Comparison of ENCODE assay signal across 25 mouse cellular contexts in the genomic region with DNA sequence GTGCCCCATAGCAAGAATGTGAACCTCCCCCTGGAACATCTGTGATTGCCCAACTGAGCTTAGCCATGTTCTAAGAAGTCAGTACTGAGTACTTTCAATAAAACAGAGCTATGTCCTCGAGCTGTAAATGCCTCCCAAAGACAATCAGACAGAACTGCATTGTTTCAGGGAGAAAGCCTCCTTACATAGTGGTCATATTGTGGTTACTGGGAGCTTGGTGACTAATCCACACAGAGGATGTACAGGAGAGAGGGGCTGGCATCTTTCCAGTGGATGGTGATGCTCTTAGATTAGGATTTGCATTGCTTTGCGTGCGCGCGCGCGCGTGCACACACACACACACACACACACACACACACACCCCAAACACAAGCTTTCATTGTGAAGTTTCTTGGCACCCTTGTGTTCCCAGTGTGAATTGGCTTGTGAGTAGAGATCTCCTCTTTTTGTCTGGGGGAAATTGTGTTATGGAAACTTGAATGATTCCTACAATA.
DNase-seq lines count a peak whose midpoint lies in the region; ATAC-seq and TF ChIP-seq lines count a peak whose summit lies in the region.
"Had no signal": no experiment of that assay in that cellular context is flagged by ENCODE, and none has a peak within 500 bp of the region (broad histone marks: within the 10 kb centered on the region; RNA-seq: fewer than 3 reads in every experiment).

No protein-coding gene starts in this region.

- no peak overlapping the region for H3K4me3 ChIP-seq in hindbrain, postnatal 0 days (ENCODE audit: low read length)
- H3K4me3 ChIP-seq in hindbrain, embryonic 11.5 days (ENCODE audit: low read depth, low read length) = no peak overlapping the region
- no peak overlapping the region for H3K4me3 ChIP-seq in midbrain, postnatal 0 days (ENCODE audit: low read depth, low read length)
- no peak overlapping the region for H3K4me3 ChIP-seq in midbrain, embryonic 14.5 days (replicated peaks; ENCODE audit: low read depth, low read length)
- H3K4me3 ChIP-seq in C2C12 (ENCODE audit: insufficient read depth, poor library complexity, severe bottlenecking) = no peak overlapping the region
- no peak overlapping the region for H3K4me3 ChIP-seq in embryonic fibroblast, embryonic 13.5 days (ENCODE audit: insufficient read depth, low read length)
- H3K4me3 ChIP-seq: embryonic facial prominence, embryonic 15.5 days; forebrain, embryonic 15.5 days; heart, adult 2 months; heart, embryonic 15.5 days; hindbrain, embryonic 12.5 days; limb, embryonic 10.5 days; midbrain, embryonic 12.5 days had no signal

- H3K36me3 ChIP-seq in hindbrain, postnatal 0 days (ENCODE audit: insufficient read depth, low read length) = no peaks in the 10 kb centered on the region
- H3K36me3 ChIP-seq in hindbrain, embryonic 11.5 days (ENCODE audit: control insufficient read depth, insufficient read depth, low read length) = no peaks in the 10 kb centered on the region
- H3K36me3 ChIP-seq in midbrain, postnatal 0 days (ENCODE audit: insufficient read depth, low read length) = no peaks in the 10 kb centered on the region
- H3K36me3 ChIP-seq in midbrain, embryonic 14.5 days (ENCODE audit: control insufficient read depth, insufficient read depth, low read length) = no peaks in the 10 kb centered on the region
- H3K36me3 ChIP-seq in C2C12 (ENCODE audit: control insufficient read depth, insufficient read depth) = no peaks in the 10 kb centered on the region
- H3K36me3 ChIP-seq: embryonic facial prominence, embryonic 15.5 days; forebrain, embryonic 15.5 days; heart, embryonic 15.5 days; hindbrain, embryonic 12.5 days; limb, embryonic 10.5 days; midbrain, embryonic 12.5 days had no signal

- H3K79me3 ChIP-seq in C2C12 (ENCODE audit: low read depth) = no peaks in the 10 kb centered on the region

- 59% methylated on average over 8 of the region's 8 CpGs for WGBS in hindbrain, postnatal 0 days
- WGBS in hindbrain, embryonic 11.5 days = 94% methylated on average over 8 of the region's 8 CpGs
- WGBS in midbrain, postnatal 0 days = 84% methylated on average over 8 of the region's 8 CpGs
- WGBS in midbrain, embryonic 14.5 days = 94% methylated on average over 8 of the region's 8 CpGs

- H3K9ac ChIP-seq in hindbrain, postnatal 0 days (replicated peaks; ENCODE audit: low read length) = no peak overlapping the region
- no peak overlapping the region for H3K9ac ChIP-seq in hindbrain, embryonic 11.5 days (ENCODE audit: low read depth, low read length)
- H3K9ac ChIP-seq in midbrain, postnatal 0 days (replicated peaks; ENCODE audit: low read length, poor library complexity, severe bottlenecking) = no peak overlapping the region
- no peak overlapping the region for H3K9ac ChIP-seq in midbrain, embryonic 14.5 days (replicated peaks; ENCODE audit: low read length)
- H3K9ac ChIP-seq: embryonic facial prominence, embryonic 15.5 days; forebrain, embryonic 15.5 days; heart, embryonic 15.5 days; hindbrain, embryonic 12.5 days; midbrain, embryonic 12.5 days had no signal

- H3ac ChIP-seq in C2C12 (ENCODE audit: control insufficient read depth, insufficient read length, low read depth) = no peak overlapping the region

- peak; percentile 53; the same call in 1 of the 2 replicates for ATAC-seq in hindbrain, postnatal 0 days
- ATAC-seq in hindbrain, embryonic 11.5 days (ENCODE audit: low FRiP score) = no peak
- no peak for ATAC-seq in midbrain, postnatal 0 days (ENCODE audit: low FRiP score)
- no peak for ATAC-seq in midbrain, embryonic 14.5 days (ENCODE audit: low FRiP score, low TSS enrichment)
- ATAC-seq: forebrain, embryonic 15.5 days had no signal

- no peak for TF ChIP-seq CTCF in hindbrain, postnatal 0 days (IDR thresholded peaks at IDR 0.05; ENCODE audit: low read depth)
- TF ChIP-seq CTCF in midbrain, postnatal 0 days (IDR thresholded peaks at IDR 0.05) = no peak
- TF ChIP-seq CTCF in C2C12 (IDR thresholded peaks at IDR 0.05; ENCODE audit: control insufficient read depth, insufficient read depth, insufficient read length) = no peak
- TF ChIP-seq CTCF in embryonic fibroblast, embryonic 13.5 days (IDR thresholded peaks at IDR 0.05; ENCODE audit: borderline replicate concordance, insufficient read depth, low read length) = no peak

- no peak overlapping the region for H3K4me2 ChIP-seq in hindbrain, postnatal 0 days (ENCODE audit: low read depth, low read length)
- H3K4me2 ChIP-seq in hindbrain, embryonic 11.5 days (replicated peaks; ENCODE audit: low read depth, low read length) = no peak overlapping the region
- no peak overlapping the region for H3K4me2 ChIP-seq in midbrain, postnatal 0 days (ENCODE audit: low read depth, low read length, poor library complexity, severe bottlenecking)
- no peak overlapping the region for H3K4me2 ChIP-seq in midbrain, embryonic 14.5 days (ENCODE audit: low read length)
- H3K4me2 ChIP-seq: embryonic facial prominence, embryonic 15.5 days; forebrain, embryonic 15.5 days; heart, embryonic 15.5 days; hindbrain, embryonic 12.5 days; liver, embryonic 11.5 days; midbrain, embryonic 12.5 days had no signal

- no peaks in the 10 kb centered on the region for H3K27me3 ChIP-seq in hindbrain, postnatal 0 days (ENCODE audit: insufficient read depth, low read length)
- H3K27me3 ChIP-seq in hindbrain, embryonic 11.5 days (ENCODE audit: control insufficient read depth, insufficient read depth, low read length) = no peaks in the 10 kb centered on the region
- H3K27me3 ChIP-seq in midbrain, postnatal 0 days (ENCODE audit: insufficient read depth, low read length) = no peaks in the 10 kb centered on the region
- H3K27me3 ChIP-seq in midbrain, embryonic 14.5 days (ENCODE audit: control insufficient read depth, insufficient read depth, low read length) = no peaks in the 10 kb centered on the region
- no peaks in the 10 kb centered on the region for H3K27me3 ChIP-seq in C2C12 (ENCODE audit: control insufficient read depth, insufficient read depth, insufficient read length)
- H3K27me3 ChIP-seq: embryonic facial prominence, embryonic 15.5 days; forebrain, embryonic 15.5 days; heart, embryonic 15.5 days; hindbrain, embryonic 12.5 days; midbrain, embryonic 12.5 days had no signal

- peak; percentile 28 for DNase-seq in hindbrain, postnatal 0 days (ENCODE audit: low spot score)
- DNase-seq in hindbrain, embryonic 11.5 days (ENCODE audit: low spot score) = no peak
- peak; percentile 24 for DNase-seq in midbrain, postnatal 0 days (ENCODE audit: low spot score)
- DNase-seq in midbrain, embryonic 14.5 days = no peak
- no peak for DNase-seq in heart, postnatal 4 days
- no peak for DNase-seq in thymus, postnatal 0 days (ENCODE audit: low spot score)
- DNase-seq: adrenal gland, postnatal 10 days; cerebellum, adult 2 months; heart, adult 2 months; kidney, adult 9 months; kidney, postnatal 4 days; lung, adult 2 months; lung, postnatal 36 days; retina, postnatal 1 day; thymus, postnatal 25 days had no signal

- H3K9me3 ChIP-seq in hindbrain, postnatal 0 days (ENCODE audit: low read length) = no peaks in the 10 kb centered on the region
- no peaks in the 10 kb centered on the region for H3K9me3 ChIP-seq in hindbrain, embryonic 11.5 days (ENCODE audit: control insufficient read depth, low read length)
- no peaks in the 10 kb centered on the region for H3K9me3 ChIP-seq in midbrain, postnatal 0 days (ENCODE audit: low read length)
- H3K9me3 ChIP-seq in midbrain, embryonic 14.5 days (ENCODE audit: control insufficient read depth, low read length) = no peaks in the 10 kb centered on the region
- H3K9me3 ChIP-seq: embryonic facial prominence, embryonic 15.5 days; forebrain, embryonic 15.5 days; heart, embryonic 15.5 days; hindbrain, embryonic 12.5 days; limb, embryonic 10.5 days; midbrain, embryonic 12.5 days had no signal

- H3K4me1 ChIP-seq in hindbrain, postnatal 0 days (ENCODE audit: insufficient read depth, low read length) = no peaks in the 10 kb centered on the region
- H3K4me1 ChIP-seq in hindbrain, embryonic 11.5 days (replicated peaks; ENCODE audit: control insufficient read depth, insufficient read depth, low read length) = no peaks in the 10 kb centered on the region
- H3K4me1 ChIP-seq in midbrain, postnatal 0 days (ENCODE audit: insufficient read depth, low read length) = no peaks in the 10 kb centered on the region
- H3K4me1 ChIP-seq in midbrain, embryonic 14.5 days (ENCODE audit: control insufficient read depth, insufficient read depth, low read length) = no peaks in the 10 kb centered on the region
- peaks cover 4% of the 10 kb centered on the region for H3K4me1 ChIP-seq in embryonic fibroblast, embryonic 13.5 days (ENCODE audit: control insufficient read depth, insufficient read depth, low read length)
- H3K4me1 ChIP-seq: embryonic facial prominence, embryonic 15.5 days; forebrain, embryonic 15.5 days; heart, embryonic 15.5 days; hindbrain, embryonic 12.5 days; limb, embryonic 10.5 days; midbrain, embryonic 12.5 days had no signal

- H3K27ac ChIP-seq in hindbrain, postnatal 0 days = no peak overlapping the region
- no peak overlapping the region for H3K27ac ChIP-seq in hindbrain, embryonic 11.5 days (ENCODE audit: low read depth, low read length)
- no peak overlapping the region for H3K27ac ChIP-seq in midbrain, postnatal 0 days (ENCODE audit: low read depth, low read length)
- H3K27ac ChIP-seq in midbrain, embryonic 14.5 days (replicated peaks; ENCODE audit: low read depth, low read length) = no peak overlapping the region
- peak overlapping the region; percentile 53; the same call in 1 of the 2 replicates for H3K27ac ChIP-seq in embryonic fibroblast, embryonic 13.5 days (ENCODE audit: insufficient read depth, low read length)
- H3K27ac ChIP-seq: embryonic facial prominence, embryonic 15.5 days; forebrain, embryonic 15.5 days; heart, adult 2 months; heart, embryonic 15.5 days; hindbrain, embryonic 12.5 days; limb, embryonic 10.5 days; midbrain, embryonic 12.5 days; stomach, postnatal 0 days had no signal

- no peak for TF ChIP-seq POLR2A in embryonic fibroblast, embryonic 13.5 days (IDR thresholded peaks at IDR 0.05; ENCODE audit: low read depth, low read length)

- no peaks in the 10 kb centered on the region for H3K79me2 ChIP-seq in C2C12 (ENCODE audit: control insufficient read depth, insufficient read depth)

TF ChIP-seq in C2C12, 6 proteins besides CTCF, POLR2A, EP300 and RAD21:
- TF ChIP-seq FOSL1 (IDR thresholded peaks at IDR 0.05; ENCODE audit: insufficient read depth, low read length, poor library complexity, severe bottlenecking) (peak; percentile 38), CEBPB (IDR thresholded peaks at IDR 0.05; ENCODE audit: low read depth) (peak; percentile 91), MYOG (IDR thresholded peaks at IDR 0.05; ENCODE audit: control insufficient read depth, extremely low read depth, insufficient read length) (no peak), MAX (IDR thresholded peaks at IDR 0.05) (no peak), MYOD1 (IDR thresholded peaks at IDR 0.05; ENCODE audit: control insufficient read depth, insufficient read length, low read depth) (peak; percentile 2)

Comparison
In these comparisons a context has a peak if more than half of its experiments do, and no peak if none do; other contexts are left out.
1. DNase-seq: peak in hindbrain, postnatal 0 days (single experiment) and midbrain, postnatal 0 days (single experiment); none in hindbrain, embryonic 11.5 days (single experiment), midbrain, embryonic 14.5 days (single experiment), heart, postnatal 4 days (single experiment) and thymus, postnatal 0 days (single experiment).